Mouse (Mus musculus): ENCODE results near the gene Msrb1.
A peak's percentile ranks its signal among the peaks of the same experiment; 100 is the strongest.

The Msrb1 gene

DNA sequence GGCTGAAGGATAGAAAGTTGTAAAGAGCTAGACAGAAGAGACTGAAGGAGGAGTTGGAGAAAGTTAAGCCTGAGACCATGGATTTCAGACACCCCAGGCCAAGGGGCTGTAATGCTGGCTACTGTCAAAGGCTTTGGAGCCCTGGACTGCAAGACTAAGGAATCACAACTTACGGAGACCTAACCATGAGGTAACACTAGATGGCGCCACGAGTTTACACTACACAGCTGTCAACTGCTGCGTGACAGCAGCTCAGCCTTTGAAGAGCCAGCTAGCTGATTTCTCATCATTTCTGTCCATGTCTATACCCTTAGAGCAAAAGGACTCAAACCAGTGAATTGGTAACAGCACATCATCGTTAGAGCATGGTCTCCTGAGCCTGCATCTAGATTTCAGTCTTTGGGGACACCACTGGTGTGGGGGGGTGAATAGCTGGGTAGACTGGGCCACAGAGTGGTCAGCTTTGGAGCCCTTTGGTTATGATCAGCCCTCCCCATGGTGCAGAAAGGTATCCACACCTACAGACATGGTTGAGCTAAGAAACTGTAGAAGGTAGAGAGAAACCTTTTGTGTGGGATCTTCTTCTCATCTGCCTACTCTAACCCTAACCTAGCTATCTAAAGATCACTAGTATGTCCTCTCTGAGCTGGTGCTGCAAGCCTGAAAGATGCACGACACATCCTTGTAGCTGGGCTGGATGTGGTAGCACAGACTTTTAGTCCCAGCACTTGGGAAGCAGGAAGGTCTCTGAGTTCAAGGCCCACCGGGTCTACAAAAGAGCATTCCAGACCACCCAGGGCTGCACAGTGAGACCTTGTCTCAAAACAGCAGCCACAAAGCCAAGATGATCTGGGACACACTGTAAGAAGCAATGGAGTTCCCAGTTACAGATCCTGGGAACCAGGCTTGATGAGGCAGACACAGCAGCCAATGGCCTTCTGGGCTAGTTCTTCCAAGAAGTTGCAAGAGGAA, 9.4 kb downstream of the Msrb1 start:
- DNase-seq, result peak; percentile 87 to 89

- no peak for DNase-seq
These were observed 10.5 kb downstream of the Msrb1 start for GRCm38 (mm10) chr17:24746986-24747385.

DNA sequence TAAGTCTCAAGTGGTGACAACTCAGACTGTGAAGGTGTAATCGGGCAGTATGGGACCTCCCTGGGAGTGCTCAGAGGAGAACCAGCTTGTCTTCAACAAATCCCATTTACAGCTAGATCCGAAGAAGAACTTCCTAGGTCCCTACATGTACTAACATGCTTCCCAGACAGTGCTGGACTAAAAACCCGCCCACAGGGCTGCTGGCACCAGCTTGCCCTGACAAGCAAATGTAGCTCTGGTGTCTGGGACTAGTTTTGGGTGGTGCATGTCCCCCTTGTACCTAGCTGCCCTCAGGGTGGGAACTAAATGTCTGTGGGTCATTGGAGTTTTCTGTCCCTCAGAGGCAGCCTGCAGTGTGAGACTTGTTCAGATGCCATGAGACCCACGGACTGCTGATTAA, 15.1 kb downstream of the Msrb1 start:
- no peak for DNase-seq

- DNase-seq, result no peak
These were observed 16.3 kb downstream of the Msrb1 start, which contains the start of gene Hs3st6 for GRCm38 (mm10) chr17:24752415-24753394. Gene Hs3st6 (plus strand): TSS chr17:24752988.

- no peak for DNase-seq
These were observed 21.0 kb downstream of the Msrb1 start for GRCm38 (mm10) chr17:24757394-24757793.

DNA sequence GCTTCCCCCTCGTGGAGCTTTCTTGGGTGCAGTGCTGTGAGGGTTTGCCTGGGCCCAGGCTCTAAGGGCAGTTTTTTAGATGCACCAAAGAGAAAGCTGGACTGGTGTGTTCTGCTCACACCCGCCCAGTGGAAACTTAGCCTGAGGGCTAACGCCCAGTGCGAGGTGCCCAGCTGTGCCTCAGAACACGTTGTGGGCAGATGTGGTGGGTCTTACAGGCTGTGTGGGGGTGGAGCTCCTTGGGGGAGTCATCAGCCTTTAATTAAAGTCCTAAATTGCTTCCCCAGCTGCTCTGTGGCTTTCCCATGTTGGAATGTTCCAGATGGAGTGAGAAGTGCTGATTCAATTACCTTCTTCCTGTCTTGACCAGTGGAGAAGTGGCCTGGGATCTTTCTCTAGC, 24.7 kb downstream of the Msrb1 start:
- no peak for DNase-seq

DNA sequence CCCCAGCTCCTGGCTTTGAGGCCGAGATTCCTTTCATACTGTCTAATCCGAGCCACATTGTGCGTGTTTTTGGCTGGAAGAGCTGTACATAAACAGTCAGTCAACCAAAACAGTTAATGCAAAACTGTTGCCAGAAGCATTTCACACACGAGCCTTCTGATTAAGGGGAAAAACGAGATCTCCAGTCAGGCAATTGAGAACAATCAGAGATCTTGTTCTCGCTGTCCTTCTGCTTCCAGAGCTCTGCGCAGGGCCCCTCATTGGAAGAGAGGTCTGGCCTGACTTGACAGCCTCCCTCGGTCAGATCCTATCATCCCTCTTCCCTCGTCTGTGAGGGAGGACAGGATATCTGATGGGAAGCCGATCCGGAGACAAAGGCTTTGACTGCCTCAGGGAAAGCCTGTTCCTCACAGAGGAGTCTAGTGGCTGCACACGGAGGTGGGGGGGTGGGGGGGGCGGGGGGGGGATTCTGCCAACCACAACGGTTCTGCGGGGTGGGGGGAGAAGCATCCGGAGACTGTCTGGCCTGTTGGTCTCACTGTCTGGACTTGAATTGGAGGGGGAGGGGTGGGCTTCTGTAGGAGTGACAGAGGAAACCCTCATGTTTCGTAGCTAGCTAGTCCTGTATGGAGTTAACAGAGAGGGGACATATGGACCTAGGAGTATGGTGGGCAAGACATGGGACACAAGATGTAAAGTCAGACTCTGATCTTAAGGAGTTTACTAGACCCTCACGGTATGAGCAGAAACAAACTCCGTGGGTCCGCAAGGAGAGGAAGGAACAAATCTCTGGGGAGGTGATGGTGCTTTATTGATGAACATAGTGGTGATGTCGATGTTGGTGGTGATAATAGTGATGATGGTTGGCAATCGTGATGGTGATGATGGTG, 28.8 kb downstream of the Msrb1 start:
- peak in 1 of 2 experiments; percentile 25 for DNase-seq

GRCm38 (mm10) chr17:24766266-24766875, 29.9 kb downstream of the Msrb1 start:
- no peak for DNase-seq

- no peak for DNase-seq
These were observed 32.7 kb downstream of the Msrb1 start for GRCm38 (mm10) chr17:24769146-24769545.

DNA sequence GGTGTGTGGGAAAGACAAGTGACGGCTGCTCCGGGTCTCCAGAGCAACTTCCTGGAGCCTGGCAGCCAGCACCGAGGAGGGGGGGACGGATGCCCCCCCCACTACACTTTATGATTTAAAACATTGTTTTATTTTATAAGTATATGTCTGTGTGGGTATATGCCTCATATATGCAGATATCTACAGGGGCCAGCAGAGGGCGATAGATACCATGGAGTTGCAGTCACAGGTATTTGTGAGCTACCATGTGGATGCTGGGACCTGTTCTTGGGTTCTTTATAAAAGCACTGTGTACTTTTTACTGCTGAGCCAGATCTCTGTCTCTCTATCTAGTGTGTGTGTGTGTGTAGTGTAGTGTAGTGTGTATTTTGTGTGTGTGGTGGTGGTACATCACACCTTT, 36.8 kb downstream of the Msrb1 start:
- no peak for DNase-seq

- DNase-seq, result no peak
These were observed 38.7 kb downstream of the Msrb1 start for GRCm38 (mm10) chr17:24775173-24775572.

GRCm38 (mm10) chr17:24777073-24777472, 40.6 kb downstream of the Msrb1 start:
- no peak for DNase-seq

DNA sequence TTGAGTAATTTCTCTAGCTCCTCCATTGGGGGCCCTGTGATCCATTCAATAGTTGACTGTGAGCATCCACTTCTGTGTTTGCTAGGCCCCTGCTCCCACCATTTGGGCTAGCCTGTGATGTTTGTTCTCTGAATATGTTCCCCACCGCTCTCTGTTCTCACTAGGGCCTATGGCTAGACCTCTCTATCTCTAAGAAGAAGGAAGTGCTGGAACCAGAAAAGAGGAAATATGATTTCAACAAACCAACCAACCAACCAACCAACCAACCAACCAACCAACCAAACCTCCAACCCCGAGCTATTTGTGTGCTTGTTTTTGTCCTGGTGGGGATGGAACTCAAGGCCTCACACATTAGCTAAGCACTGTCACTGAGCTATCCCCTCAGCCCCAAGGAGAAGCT, 44.4 kb downstream of the Msrb1 start:
- DNase-seq, result no peak

DNA sequence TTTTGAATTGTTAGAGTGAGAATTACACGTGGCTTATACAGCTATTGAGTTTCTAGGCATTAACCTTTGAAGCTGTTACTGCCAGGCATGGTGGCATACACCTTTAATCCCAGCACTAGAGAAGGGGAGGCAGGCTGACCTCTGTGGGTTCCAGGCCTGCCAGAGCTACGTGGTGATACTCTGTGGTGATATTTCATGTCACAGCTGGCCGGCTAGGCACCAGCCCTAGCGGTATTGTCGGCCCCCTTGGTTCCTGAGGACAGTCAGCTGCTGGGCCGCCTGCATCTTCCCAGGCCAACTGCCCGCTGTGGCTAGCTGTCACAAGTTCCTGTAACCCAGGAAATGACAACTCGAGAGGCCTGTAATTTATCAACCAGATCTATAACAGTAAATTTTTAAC, 55.7 kb downstream of the Msrb1 start:
- DNase-seq, result no peak

All from cerebellum, postnatal 10 days (tissue).